Mouse (Mus musculus): ENCODE data around the gene Gstm2. TPM values are rescaled to one million over a fixed set of nuclear protein-coding genes. Genes with fewer than 3 reads are reported as not detected.

The Gstm2 gene
- polyA plus RNA-seq, 1 experiment from 2014 or later, result 4.5 TPM

DNA sequence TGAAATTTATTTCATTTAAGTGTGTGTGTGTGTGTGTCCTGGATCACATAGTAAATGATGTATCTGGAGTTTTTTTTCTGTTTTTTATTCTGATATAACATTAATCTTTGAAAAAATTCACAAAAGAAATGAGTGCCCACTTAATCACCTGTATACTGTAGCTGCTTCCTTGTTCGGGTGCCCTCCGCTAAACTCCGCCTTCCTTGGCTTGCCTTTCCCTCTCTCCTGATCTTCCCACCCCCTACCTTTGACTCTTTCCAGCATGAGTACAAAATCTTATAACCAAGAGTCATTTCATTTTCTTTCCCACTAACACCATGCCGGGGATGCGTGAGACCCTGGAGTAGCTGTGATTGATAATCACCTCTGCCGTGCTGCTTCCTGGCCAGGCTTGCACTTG lies 54.1 kb downstream of the Gstm2 start:
- 66% methylated on average over 6 of the region's 6 CpGs for WGBS
- Histone ChIP-seq H3K36me3 (no peaks in the 10 kb centered on the region), H3K4me3 (no peak overlapping the region), H3K4me2 (replicated peaks) (no peak overlapping the region), H3K9me3 (no peaks in the 10 kb centered on the region), H3K27me3 (no peaks in the 10 kb centered on the region), H3K9ac (replicated peaks) (no peak overlapping the region), H3K4me1 (peaks cover 26% of the 10 kb centered on the region), H3K27ac (replicated peaks) (0 out of 2 replicates have a peak overlapping the region, but pooled peaks have one; percentile 7)
- peak; percentile 12 for ATAC-seq (replicated peaks)

Other genes starting within 250 kb of the Gstm2 start
- 6.5 and 7.9 TPM in 2 replicates for gene Csf1, start 226.0 kb downstream of the Gstm2 start, polyA plus RNA-seq (2015; fragmentation: Nextera tagmentation; extraction: Ambion mirVana)
- not detected in 2 replicates for gene Eps8l3, start 109.2 kb downstream of the Gstm2 start, polyA plus RNA-seq (2015; fragmentation: Nextera tagmentation; extraction: Ambion mirVana)
- gene Gstm5, start 90.6 kb downstream of the Gstm2 start, polyA plus RNA-seq (2015; fragmentation: Nextera tagmentation; extraction: Ambion mirVana), result 175 and 184 TPM in 2 replicates
- gene Gstm7, start 54.6 kb downstream of the Gstm2 start, polyA plus RNA-seq (2015; fragmentation: Nextera tagmentation; extraction: Ambion mirVana), result 74.8 and 81.6 TPM in 2 replicates
- gene Gstm6, start 42.7 kb downstream of the Gstm2 start, polyA plus RNA-seq (2015; fragmentation: Nextera tagmentation; extraction: Ambion mirVana), result 10.9 and 12.6 TPM in 2 replicates
- gene Gstm3, start 17.2 kb downstream of the Gstm2 start, polyA plus RNA-seq (2015; fragmentation: Nextera tagmentation; extraction: Ambion mirVana), result not detected in 2 replicates
- 44.0 and 60.7 TPM in 2 replicates for gene Gstm1, start 31.5 kb upstream of the Gstm2 start, polyA plus RNA-seq (2015; fragmentation: Nextera tagmentation; extraction: Ambion mirVana)
- gene Gstm4, start 58.4 kb upstream of the Gstm2 start, polyA plus RNA-seq (2015; fragmentation: Nextera tagmentation; extraction: Ambion mirVana), result 12.4 and 15.1 TPM in 2 replicates
- 49.4 and 50.7 TPM in 2 replicates for gene Ampd2, start 100.2 kb upstream of the Gstm2 start, polyA plus RNA-seq (2015; fragmentation: Nextera tagmentation; extraction: Ambion mirVana)
- gene Gnat2, start 106.3 kb upstream of the Gstm2 start, polyA plus RNA-seq (2015; fragmentation: Nextera tagmentation; extraction: Ambion mirVana), result 0.43 and 0.46 TPM in 2 replicates
- 165 and 168 TPM in 2 replicates for gene Gnai3, start 159.7 kb upstream of the Gstm2 start, polyA plus RNA-seq (2015; fragmentation: Nextera tagmentation; extraction: Ambion mirVana)
- 1.9 and 2.2 TPM in 2 replicates for gene Gpr61, start 168.4 kb upstream of the Gstm2 start, polyA plus RNA-seq (2015; fragmentation: Nextera tagmentation; extraction: Ambion mirVana)
- 9.9 and 11.7 TPM in 2 replicates for gene Amigo1, start 199.9 kb upstream of the Gstm2 start, polyA plus RNA-seq (2015; fragmentation: Nextera tagmentation; extraction: Ambion mirVana)
- gene Cyb561d1, start 214.8 kb upstream of the Gstm2 start, polyA plus RNA-seq (2015; fragmentation: Nextera tagmentation; extraction: Ambion mirVana), result 4.4 and 4.5 TPM in 2 replicates
- 32.5 and 33.6 TPM in 2 replicates for gene Atxn7l2, start 224.5 kb upstream of the Gstm2 start, polyA plus RNA-seq (2015; fragmentation: Nextera tagmentation; extraction: Ambion mirVana)
- gene Sypl2, start 240.2 kb upstream of the Gstm2 start, polyA plus RNA-seq (2015; fragmentation: Nextera tagmentation; extraction: Ambion mirVana), result 2.3 and 2.7 TPM in 2 replicates

Data from forebrain, embryonic 15.5 days (tissue).